Mouse (Mus musculus) neural tube, embryonic 14.5 days (tissue): Measurements from ENCODE around the gene Tnfrsf12a. TPM values are rescaled to one million over a fixed set of nuclear protein-coding genes. Genes with fewer than 3 reads are reported as not detected.

Experiments
- ATAC-seq: fragments of 200-750 bp; cut with Nextera tagmentation; 2 replicates; pipeline ENCODE4 v1.8.0; 2017; ENCODE audit warnings: low read depth, mild to moderate bottlenecking, moderate TSS enrichment, moderate library complexity
- H3K27ac ChIP-seq: fragments of 300-500 bp; sonication (generic); 2 replicates; pipeline ENCODE4 v1.5.1; 2014; ENCODE audit warnings: low read depth, mild to moderate bottlenecking, control low read depth, low read length, moderate library complexity, mixed read lengths
- H3K27me3 ChIP-seq: fragments of 300-500 bp; sonication (generic); 2 replicates; pipeline ENCODE4 v1.6.1; 2014; ENCODE audit warnings: low read length; ENCODE audit not compliant: control insufficient read depth, insufficient read depth
- H3K36me3 ChIP-seq: fragments of 300-500 bp; sonication (generic); 2 replicates; pipeline ENCODE4 v1.6.1; 2014; ENCODE audit warnings: low read length, mixed read lengths; ENCODE audit not compliant: control insufficient read depth, insufficient read depth
- H3K4me1 ChIP-seq: fragments of 300-500 bp; sonication (generic); 2 replicates; pipeline ENCODE4 v1.6.1; 2014; ENCODE audit warnings: low read length; ENCODE audit not compliant: control insufficient read depth, insufficient read depth
- H3K4me2 ChIP-seq: fragments of 300-500 bp; sonication (generic); 2 replicates; pipeline ENCODE4 v1.6.1; 2014; ENCODE audit warnings: mild to moderate bottlenecking, low read depth, low read length, control low read depth
- H3K4me3 ChIP-seq: fragments of 300-500 bp; sonication (generic); 2 replicates; pipeline ENCODE4 v1.5.1; 2014; ENCODE audit warnings: low read depth, low read length, control low read depth, mixed read lengths
- H3K9ac ChIP-seq: fragments of 300-500 bp; sonication (generic); replicated peaks from 2 replicates; pipeline ENCODE4 v1.6.1; 2014; ENCODE audit warnings: low read depth, mild to moderate bottlenecking, control low read depth, low read length, mixed read lengths
- H3K9me3 ChIP-seq: fragments of 300-500 bp; sonication (generic); 2 replicates; pipeline ENCODE4 v1.6.1; 2016; ENCODE audit warnings: low read length; ENCODE audit not compliant: control insufficient read depth
- WGBS: fragments of 180-500 bp; shearing (Covaris S2); extraction: QIAGEN DNeasy Blood & Tissue Kit; methylation state at CpG from one replicate; pipeline ENCODE4 v1.1.7; 2014; 5-methylcytosine and 5-hydroxymethylcytosine counted together
- polyA plus RNA-seq: library from polyadenylated mRNA; unstranded; fragments of >200 nt; fragmentation: Nextera tagmentation; extraction: Ambion mirVana; gene quantifications from 2 replicates; pipeline ENCODE4 v1.2.1, GENCODE M21; 2014

Tnfrsf12a gene
- polyA plus RNA-seq, 1 experiment from 2014 or later = 2.6 TPM

DNA sequence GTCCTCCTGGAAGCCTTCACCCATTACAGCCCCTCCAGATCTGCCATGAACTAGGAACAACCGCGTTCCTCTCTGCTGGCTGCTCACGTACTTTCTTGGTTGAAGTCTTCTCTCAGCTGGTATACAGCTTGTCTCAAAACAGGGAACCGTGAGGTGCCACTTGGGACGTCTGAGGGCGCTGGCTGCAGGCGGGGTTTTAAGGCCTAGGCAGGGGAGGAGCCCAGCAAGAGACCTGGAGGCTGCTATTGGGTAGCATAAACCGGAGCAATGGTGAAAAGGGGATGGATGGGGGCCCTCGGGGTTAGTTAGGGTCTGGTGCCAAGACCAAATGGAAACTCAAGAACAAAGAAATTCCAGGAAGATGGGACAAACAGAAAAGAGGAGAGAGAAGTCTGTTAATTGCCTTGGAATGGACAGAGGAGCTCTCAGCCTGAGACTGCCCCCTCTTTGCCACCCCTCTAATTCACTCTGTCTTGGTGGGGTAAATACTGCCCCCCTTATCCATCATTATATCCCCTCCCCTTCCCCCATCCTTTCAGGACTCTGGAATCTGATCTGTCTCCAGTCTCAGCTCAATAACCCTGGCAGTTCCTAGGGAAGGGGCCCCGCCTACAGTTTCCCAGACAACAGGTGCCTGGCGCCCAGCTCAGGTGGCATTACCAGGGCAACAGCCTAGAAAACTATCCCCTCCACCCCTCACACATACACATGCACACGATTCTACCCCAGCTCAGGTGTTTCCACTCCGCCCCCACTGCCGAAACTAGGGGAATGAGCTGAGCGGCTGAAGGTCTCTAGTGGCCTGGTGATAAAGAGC is 6.8 kb upstream of the Tnfrsf12a start, which contains the start of gene Cldn9:
Cldn9 (minus strand) TSS at position 171 of the 817 bp plus-strand sequence.
- Histone ChIP-seq H3K27me3 (peaks cover 30% of the 10 kb centered on the region), H3K4me3 (no peak within 1 kb of the TSS), H3K9ac (no peak within 1 kb of the TSS), H3K4me1 (no peaks in the 10 kb centered on the region), H3K27ac (no peak within 1 kb of the TSS), H3K9me3 (no peaks in the 10 kb centered on the region), H3K36me3 (no peaks in the 10 kb centered on the region), H3K4me2 (no peak within 1 kb of the TSS)
- no peak for ATAC-seq
- WGBS = 8% methylated on average over 15 of the region's 15 CpGs

DNA sequence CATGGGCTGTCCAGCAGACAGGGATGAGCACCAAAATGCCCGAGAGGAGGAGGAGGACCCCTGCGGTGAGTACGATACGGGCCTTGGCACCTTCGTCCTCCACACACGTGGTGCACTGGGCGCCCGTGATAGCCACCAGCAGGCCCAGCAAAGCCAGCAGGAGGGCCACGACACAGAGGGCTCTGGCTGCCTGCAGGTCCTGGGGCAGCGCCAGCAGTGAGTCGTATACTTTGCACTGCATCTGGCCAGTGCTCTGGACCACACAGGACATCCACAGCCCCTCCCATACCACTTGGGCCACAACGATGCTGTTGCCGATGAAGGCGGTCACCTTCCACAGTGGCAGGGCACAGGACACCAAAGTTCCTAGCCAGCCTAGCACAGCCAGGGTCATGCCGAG is 6.0 kb upstream of the Tnfrsf12a start:
- no peaks in the 10 kb centered on the region for H3K4me1 ChIP-seq
- no peaks in the 10 kb centered on the region for H3K36me3 ChIP-seq
- ATAC-seq = no peak
- H3K4me3 ChIP-seq = no peak overlapping the region
- peaks cover 32% of the 10 kb centered on the region for H3K27me3 ChIP-seq
- H3K27ac ChIP-seq = no peak overlapping the region
- H3K4me2 ChIP-seq = no peak overlapping the region
- no peaks in the 10 kb centered on the region for H3K9me3 ChIP-seq
- no peak overlapping the region for H3K9ac ChIP-seq
- WGBS = 12% methylated on average over 15 of the region's 15 CpGs

DNA sequence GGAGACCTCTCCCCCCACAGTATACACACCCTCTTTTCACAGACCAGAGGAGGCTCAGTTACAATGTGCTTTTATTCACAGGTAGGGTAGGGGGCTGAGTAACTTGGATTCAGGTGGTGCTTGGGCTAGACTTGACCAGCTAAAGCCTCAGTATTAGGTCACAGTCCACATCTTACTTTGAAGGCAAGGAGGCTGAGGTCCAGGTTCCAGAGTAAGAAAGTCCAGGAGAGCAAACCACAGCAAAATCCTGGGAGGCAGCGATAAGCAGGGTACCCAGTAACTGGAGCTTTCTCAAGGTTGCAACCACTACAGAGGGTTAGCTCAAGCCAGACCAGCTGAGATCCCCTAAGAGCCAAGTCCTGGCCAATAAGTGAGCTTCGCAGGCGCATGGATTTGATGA is 5.3 kb upstream of the Tnfrsf12a start:
- Histone ChIP-seq H3K4me3 (no peak overlapping the region), H3K27me3 (peaks cover 32% of the 10 kb centered on the region), H3K9me3 (no peaks in the 10 kb centered on the region), H3K4me1 (no peaks in the 10 kb centered on the region), H3K9ac (no peak overlapping the region), H3K4me2 (no peak overlapping the region), H3K27ac (no peak overlapping the region), H3K36me3 (no peaks in the 10 kb centered on the region)
- no peak for ATAC-seq
- 65% methylated on average over 3 of the region's 3 CpGs for WGBS

DNA sequence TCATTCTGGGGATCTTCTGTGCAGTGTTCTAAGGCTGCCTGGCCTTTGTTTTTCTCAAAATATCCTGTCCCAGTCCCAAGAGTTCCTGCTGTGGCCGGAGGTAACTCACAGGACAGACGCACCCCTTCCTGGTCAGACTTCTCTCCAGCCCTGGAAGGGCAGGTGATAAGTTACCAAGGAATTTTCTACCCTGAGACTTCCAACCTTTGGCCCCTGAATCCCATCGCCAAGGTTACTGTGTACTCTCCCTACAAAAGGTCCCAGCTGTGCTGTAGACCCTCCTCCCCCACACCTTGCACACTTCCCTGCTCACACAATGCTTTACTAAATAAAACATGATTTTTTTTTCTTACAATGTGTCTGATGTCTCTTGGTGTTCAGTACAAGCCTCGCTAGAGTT is 4.8 kb upstream of the Tnfrsf12a start:
- Histone ChIP-seq H3K4me1 (no peaks in the 10 kb centered on the region), H3K4me2 (no peak overlapping the region), H3K27ac (no peak overlapping the region), H3K9ac (no peak overlapping the region), H3K27me3 (peaks cover 32% of the 10 kb centered on the region), H3K36me3 (no peaks in the 10 kb centered on the region), H3K4me3 (no peak overlapping the region), H3K9me3 (no peaks in the 10 kb centered on the region)
- 65% methylated on average over 4 of the region's 4 CpGs for WGBS
- ATAC-seq = no peak

DNA sequence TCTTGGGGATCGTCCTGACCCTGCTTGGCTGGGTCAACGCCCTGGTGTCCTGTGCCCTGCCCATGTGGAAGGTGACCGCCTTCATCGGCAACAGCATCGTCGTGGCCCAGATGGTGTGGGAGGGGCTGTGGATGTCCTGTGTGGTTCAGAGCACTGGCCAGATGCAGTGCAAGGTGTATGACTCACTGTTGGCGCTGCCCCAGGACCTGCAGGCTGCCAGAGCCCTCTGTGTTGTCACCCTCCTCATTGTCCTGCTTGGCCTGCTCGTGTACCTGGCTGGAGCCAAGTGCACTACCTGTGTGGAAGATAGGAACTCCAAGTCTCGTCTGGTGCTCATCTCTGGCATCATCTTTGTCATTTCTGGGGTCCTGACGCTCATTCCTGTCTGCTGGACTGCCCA is 3.8 kb upstream of the Tnfrsf12a start:
- ATAC-seq = no peak
- Histone ChIP-seq H3K4me1 (peaks cover 8% of the 10 kb centered on the region; the same call in 1 of the 2 replicates), H3K27ac (no peak overlapping the region), H3K9me3 (no peaks in the 10 kb centered on the region), H3K36me3 (no peaks in the 10 kb centered on the region), H3K4me2 (no peak overlapping the region), H3K9ac (no peak overlapping the region), H3K4me3 (no peak overlapping the region), H3K27me3 (peaks cover 32% of the 10 kb centered on the region)
- WGBS = 77% methylated on average over 10 of the region's 10 CpGs

DNA sequence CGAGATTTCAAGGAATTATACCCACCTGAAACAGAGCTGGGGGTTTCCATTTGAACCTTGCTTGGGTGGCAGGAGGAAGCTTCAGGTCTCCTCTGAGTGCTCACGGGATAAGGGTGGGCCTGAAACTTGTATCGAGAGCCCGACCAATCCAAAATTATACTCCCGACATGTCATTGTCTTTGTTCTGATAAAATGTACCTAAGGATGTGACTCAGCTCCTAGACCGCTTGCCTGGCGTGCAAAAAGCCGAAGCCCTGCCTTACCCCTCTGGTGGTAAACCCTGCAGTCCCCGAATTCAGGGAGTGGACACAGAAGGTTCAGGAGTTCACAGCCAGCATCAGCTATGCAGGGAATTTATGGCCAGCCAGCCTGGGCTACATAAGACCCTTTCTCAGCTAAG is 3.1 kb upstream of the Tnfrsf12a start:
- H3K9me3 ChIP-seq = no peaks in the 10 kb centered on the region
- no peak overlapping the region for H3K4me3 ChIP-seq
- no peak for ATAC-seq
- H3K4me2 ChIP-seq = no peak overlapping the region
- H3K27ac ChIP-seq = no peak overlapping the region
- H3K9ac ChIP-seq = no peak overlapping the region
- no peaks in the 10 kb centered on the region for H3K36me3 ChIP-seq
- H3K4me1 ChIP-seq = peaks cover 10% of the 10 kb centered on the region; the same call in 1 of the 2 replicates
- peaks cover 36% of the 10 kb centered on the region for H3K27me3 ChIP-seq
- WGBS = 73% methylated on average over 9 of the region's 9 CpGs

DNA sequence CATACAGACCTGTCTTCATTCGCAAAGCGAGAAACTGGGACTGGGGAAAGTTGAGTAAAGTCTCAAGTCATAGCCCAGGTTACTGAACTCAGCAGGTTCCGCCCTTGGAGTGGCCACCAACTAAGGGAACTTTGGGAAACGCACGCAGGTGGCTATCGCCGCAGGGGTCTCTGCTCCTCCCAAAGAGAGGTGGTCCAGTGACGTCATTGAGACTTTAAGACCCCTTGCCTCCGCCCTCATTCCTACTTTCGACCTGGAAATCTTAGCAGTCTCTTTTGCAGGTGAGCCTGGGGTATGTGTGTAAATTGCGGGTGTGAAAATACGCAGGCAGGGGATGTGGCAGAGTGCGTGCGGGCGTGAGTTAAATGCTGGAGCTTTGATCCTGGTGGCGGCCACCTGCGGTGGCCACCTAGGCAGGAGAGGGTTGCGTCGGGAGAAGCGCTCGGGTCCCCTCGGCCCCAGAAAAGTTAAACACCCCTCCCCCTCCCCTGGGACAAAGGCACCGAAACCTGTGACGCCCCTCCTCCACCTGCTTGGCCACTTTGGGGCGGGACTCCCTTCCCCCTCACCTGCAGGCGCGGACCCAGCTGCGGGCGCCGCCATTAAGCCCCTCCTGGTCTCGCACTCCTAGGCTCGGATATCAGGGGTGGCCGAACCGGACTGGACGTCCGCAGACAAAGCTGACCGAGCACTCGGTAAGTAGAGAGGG is 2.0 kb upstream of the Tnfrsf12a start, which contains the start of gene Cldn6:
Cldn6 (plus strand) TSS at position 123 of the 709 bp plus-strand sequence.
- Histone ChIP-seq H3K4me1 (peaks cover 10% of the 10 kb centered on the region; the same call in 1 of the 2 replicates), H3K9me3 (no peaks in the 10 kb centered on the region), H3K27ac (no peak within 1 kb of the TSS), H3K4me3 (no peak within 1 kb of the TSS), H3K4me2 (no peak within 1 kb of the TSS), H3K27me3 (peaks cover 36% of the 10 kb centered on the region), H3K9ac (no peak within 1 kb of the TSS), H3K36me3 (no peaks in the 10 kb centered on the region)
- no peak for ATAC-seq
- 3% methylated on average over 37 of the region's 38 CpGs for WGBS

DNA sequence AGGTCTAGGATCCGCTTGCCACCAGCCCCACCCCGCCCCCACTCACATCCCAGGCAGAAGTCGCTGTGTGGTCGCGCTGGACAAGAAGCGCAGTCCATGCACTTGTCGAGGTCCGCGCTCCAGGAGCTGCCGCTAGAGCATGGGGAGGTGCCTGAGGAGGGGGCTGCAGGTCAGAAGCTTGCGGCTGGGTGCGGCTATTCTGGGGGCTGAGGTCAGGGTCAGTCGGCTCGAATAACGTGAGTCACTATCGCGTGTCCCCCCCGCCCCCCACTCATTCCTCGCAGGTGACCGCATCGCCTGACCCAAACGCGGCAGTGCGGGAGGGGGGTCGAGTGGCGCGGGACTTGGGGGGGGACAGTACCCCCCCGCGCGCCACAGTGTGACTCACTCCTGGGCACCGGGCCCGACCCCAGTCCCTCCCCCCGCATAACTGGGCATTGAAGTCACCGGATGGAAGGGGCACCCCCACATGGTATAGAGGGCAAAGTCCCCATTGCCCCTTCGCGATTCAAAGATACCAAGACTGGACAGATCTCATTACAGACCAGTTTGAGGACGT is 716 bp downstream of the Tnfrsf12a start:
- peak overlapping the region; percentile 39 for H3K4me3 ChIP-seq
- no peak overlapping the region for H3K27ac ChIP-seq
- H3K4me2 ChIP-seq = peak overlapping the region; percentile 82
- H3K36me3 ChIP-seq = no peaks in the 10 kb centered on the region
- no peak for ATAC-seq
- peaks cover 20% of the 10 kb centered on the region for H3K27me3 ChIP-seq
- 3% methylated on average over 37 of the region's 37 CpGs for WGBS
- H3K9ac ChIP-seq = peak overlapping the region; percentile 37; the same call in 1 of the 2 replicates
- peaks cover 10% of the 10 kb centered on the region; the same call in 1 of the 2 replicates for H3K4me1 ChIP-seq
- no peaks in the 10 kb centered on the region for H3K9me3 ChIP-seq
